Mouse (Mus musculus) heart, embryonic 16.5 days (tissue): ENCODE results near the gene Fbxo6. TPM values are rescaled to one million over a fixed set of nuclear protein-coding genes. Genes with fewer than 3 reads are reported as not detected.

Experiments
- ATAC-seq: fragments of 200-750 bp; cut with Nextera tagmentation; replicated peaks from 2 replicates; pipeline ENCODE4 v1.8.0; 2017; ENCODE audit warnings: moderate number of reproducible peaks; ENCODE audit not compliant: insufficient read depth, low FRiP score; ENCODE audit errors: extremely low read depth
- H3K27ac ChIP-seq: fragments of 300-500 bp; sonication (generic); 2 replicates; pipeline ENCODE4 v1.5.1; 2014; ENCODE audit warnings: mild to moderate bottlenecking, low read length, control low read depth, moderate library complexity
- H3K27me3 ChIP-seq: fragments of 300-500 bp; sonication (generic); 2 replicates; pipeline ENCODE4 v1.6.1; 2014; ENCODE audit warnings: low read length, mixed read lengths; ENCODE audit not compliant: control insufficient read depth, insufficient read depth
- H3K36me3 ChIP-seq: fragments of 300-500 bp; sonication (generic); 2 replicates; pipeline ENCODE4 v1.6.1; 2014; ENCODE audit not compliant: control insufficient read depth, insufficient read depth
- H3K4me1 ChIP-seq: fragments of 300-500 bp; sonication (generic); 2 replicates; pipeline ENCODE4 v1.6.1; 2014; ENCODE audit warnings: low read length, mixed read lengths; ENCODE audit not compliant: control insufficient read depth, insufficient read depth
- H3K4me2 ChIP-seq: fragments of 300-500 bp; sonication (generic); 2 replicates; pipeline ENCODE4 v1.6.1; 2014; ENCODE audit warnings: low read depth, mild to moderate bottlenecking, control low read depth, low read length
- H3K4me3 ChIP-seq: fragments of 300-500 bp; sonication (generic); 2 replicates; pipeline ENCODE4 v1.5.1; 2014; ENCODE audit warnings: mild to moderate bottlenecking, control low read depth, low read length
- H3K9ac ChIP-seq: fragments of 300-500 bp; sonication (generic); 2 replicates; pipeline ENCODE4 v1.6.1; 2014; ENCODE audit warnings: low read length, control low read depth
- H3K9me3 ChIP-seq: fragments of 300-500 bp; sonication (generic); replicated peaks from 2 replicates; pipeline ENCODE4 v1.6.1; 2016; ENCODE audit warnings: low read length; ENCODE audit not compliant: control insufficient read depth
- WGBS: fragments of 180-500 bp; shearing (Covaris S2); extraction: QIAGEN DNeasy Blood & Tissue Kit; methylation state at CpG from one replicate; pipeline ENCODE4 v1.1.7; 2014; 5-methylcytosine and 5-hydroxymethylcytosine counted together
- polyA plus RNA-seq: library from polyadenylated mRNA; unstranded; fragments of >200 nt; fragmentation: Nextera tagmentation; extraction: Ambion mirVana; gene quantifications from 2 replicates; pipeline ENCODE4 v1.2.1, GENCODE M21; 2015

Fbxo6 gene
- polyA plus RNA-seq, 1 experiment from 2014 or later, result 21.7 TPM

GRCm38 (mm10) chr4:148154006-148154405 lies 2.1 kb upstream of the Fbxo6 start:
- Histone ChIP-seq H3K27ac (no peak overlapping the region), H3K4me1 (peaks cover 12% of the 10 kb centered on the region; the same call in 1 of the 2 replicates), H3K27me3 (no peaks in the 10 kb centered on the region), H3K4me2 (no peak overlapping the region), H3K4me3 (no peak overlapping the region), H3K36me3 (peaks cover 13% of the 10 kb centered on the region; the same call in 1 of the 2 replicates), H3K9ac (no peak overlapping the region), H3K9me3 (no peaks in the 10 kb centered on the region)
- ATAC-seq, result no peak
- 86% methylated on average over 4 of the region's 4 CpGs for WGBS

GRCm38 (mm10) chr4:148152547-148152946 lies 607 bp upstream of the Fbxo6 start:
- H3K27me3 ChIP-seq, result no peaks in the 10 kb centered on the region
- H3K36me3 ChIP-seq, result peaks cover 13% of the 10 kb centered on the region; the same call in 1 of the 2 replicates
- H3K4me3 ChIP-seq, result no peak overlapping the region
- 0 out of 2 replicates have a peak, but pooled peaks cover 2% of the 10 kb centered on the region for H3K4me1 ChIP-seq
- H3K4me2 ChIP-seq, result no peak overlapping the region
- H3K27ac ChIP-seq, result no peak overlapping the region
- WGBS, result 84% methylated on average over 5 of the region's 5 CpGs
- H3K9ac ChIP-seq, result no peak overlapping the region
- no peak for ATAC-seq
- H3K9me3 ChIP-seq, result no peaks in the 10 kb centered on the region

- no peak for ATAC-seq
- no peaks in the 10 kb centered on the region for H3K9me3 ChIP-seq
- H3K9ac ChIP-seq, result peak overlapping the region; percentile 90
- no peaks in the 10 kb centered on the region for H3K27me3 ChIP-seq
- peak overlapping the region; percentile 94 for H3K27ac ChIP-seq
- H3K4me1 ChIP-seq, result 0 out of 2 replicates have a peak, but pooled peaks cover 2% of the 10 kb centered on the region
- peak overlapping the region; percentile 82 for H3K4me2 ChIP-seq
- peaks cover 13% of the 10 kb centered on the region for H3K36me3 ChIP-seq
- 33% methylated on average over 3 of the region's 3 CpGs for WGBS
- peak overlapping the region; percentile 79 for H3K4me3 ChIP-seq
These were observed 1.0 kb downstream of the Fbxo6 start for GRCm38 (mm10) chr4:148150953-148151266.

DNA sequence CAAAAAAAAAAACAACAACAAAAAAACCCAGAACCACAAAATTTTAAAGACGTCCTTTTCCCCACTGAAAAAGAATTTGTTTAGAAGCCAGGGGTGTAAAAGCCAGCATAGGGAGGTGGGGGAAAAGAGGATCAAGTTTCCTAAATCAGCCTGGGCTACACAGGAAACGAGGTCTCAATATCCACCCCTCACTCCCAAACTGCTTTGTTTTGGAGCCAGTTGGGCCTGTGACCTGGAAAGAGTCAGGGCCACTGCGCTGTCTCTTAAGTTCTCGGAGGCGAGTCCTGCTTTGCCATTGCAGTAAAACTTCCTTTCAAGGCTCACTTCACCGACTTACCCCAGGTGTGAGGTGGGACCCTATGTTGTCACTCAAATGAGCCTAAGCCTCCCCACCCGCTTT lies 1.7 kb downstream of the Fbxo6 start:
- Histone ChIP-seq H3K36me3 (peaks cover 13% of the 10 kb centered on the region), H3K4me1 (0 out of 2 replicates have a peak, but pooled peaks cover 2% of the 10 kb centered on the region), H3K27me3 (no peaks in the 10 kb centered on the region), H3K4me3 (no peak overlapping the region), H3K27ac (no peak overlapping the region), H3K4me2 (no peak overlapping the region), H3K9me3 (no peaks in the 10 kb centered on the region), H3K9ac (no peak overlapping the region)
- ATAC-seq, result no peak
- 67% methylated on average over 7 of the region's 7 CpGs for WGBS

GRCm38 (mm10) chr4:148149540-148149939 lies 2.4 kb downstream of the Fbxo6 start:
- Histone ChIP-seq H3K4me1 (0 out of 2 replicates have a peak, but pooled peaks cover 2% of the 10 kb centered on the region), H3K27ac (no peak overlapping the region), H3K36me3 (peaks cover 14% of the 10 kb centered on the region), H3K27me3 (no peaks in the 10 kb centered on the region), H3K9me3 (no peaks in the 10 kb centered on the region), H3K4me3 (no peak overlapping the region), H3K9ac (no peak overlapping the region), H3K4me2 (no peak overlapping the region)
- WGBS, result 47% methylated on average over 12 of the region's 12 CpGs
- no peak for ATAC-seq

- Histone ChIP-seq H3K27ac (no peak overlapping the region), H3K9ac (no peak overlapping the region), H3K9me3 (no peaks in the 10 kb centered on the region), H3K27me3 (no peaks in the 10 kb centered on the region), H3K36me3 (peaks cover 13% of the 10 kb centered on the region), H3K4me1 (0 out of 2 replicates have a peak, but pooled peaks cover 2% of the 10 kb centered on the region), H3K4me3 (no peak overlapping the region), H3K4me2 (no peak overlapping the region)
- 84% methylated on average over 2 of the region's 2 CpGs for WGBS
- ATAC-seq, result no peak
These were observed 4.2 kb downstream of the Fbxo6 start for GRCm38 (mm10) chr4:148147714-148148113.

- peaks cover 13% of the 10 kb centered on the region for H3K36me3 ChIP-seq
- no peak overlapping the region for H3K9ac ChIP-seq
- ATAC-seq, result no peak
- H3K27ac ChIP-seq, result no peak overlapping the region
- 81% methylated on average over 5 of the region's 5 CpGs for WGBS
- H3K4me2 ChIP-seq, result no peak overlapping the region
- peaks cover 6% of the 10 kb centered on the region for H3K27me3 ChIP-seq
- H3K9me3 ChIP-seq, result no peaks in the 10 kb centered on the region
- H3K4me3 ChIP-seq, result no peak overlapping the region
- peaks cover 9% of the 10 kb centered on the region for H3K4me1 ChIP-seq
These were observed 8.2 kb downstream of the Fbxo6 start for GRCm38 (mm10) chr4:148143721-148144120.

GRCm38 (mm10) chr4:148140098-148141011 lies 11.6 kb downstream of the Fbxo6 start:
- Histone ChIP-seq H3K27ac (peak overlapping the region; percentile 79), H3K9me3 (no peaks in the 10 kb centered on the region), H3K36me3 (peaks cover 3% of the 10 kb centered on the region), H3K27me3 (peaks cover 15% of the 10 kb centered on the region), H3K4me3 (peak overlapping the region; percentile 80), H3K4me2 (peak overlapping the region; percentile 96), H3K4me1 (peaks cover 9% of the 10 kb centered on the region), H3K9ac (peak overlapping the region; percentile 84)
- ATAC-seq, result peak; percentile 93
- under 1% methylated on average over 65 of the region's 65 CpGs for WGBS

GRCm38 (mm10) chr4:148139767-148140097 lies 12.2 kb downstream of the Fbxo6 start:
- ATAC-seq, result peak; percentile 7
- no peak overlapping the region for H3K27ac ChIP-seq

More at GRCm38 (mm10) chr4:148139767-148140097, 12.2 kb downstream of the Fbxo6 start:
- Histone ChIP-seq H3K4me2 (peak overlapping the region; percentile 96), H3K9me3 (no peaks in the 10 kb centered on the region), H3K27me3 (peaks cover 15% of the 10 kb centered on the region), H3K4me3 (peak overlapping the region; percentile 80), H3K4me1 (peaks cover 9% of the 10 kb centered on the region), H3K9ac (peak overlapping the region; percentile 84), H3K36me3 (peaks cover 3% of the 10 kb centered on the region; the same call in 1 of the 2 replicates)
- 1% methylated on average over 12 of the region's 12 CpGs for WGBS
